Mouse (Mus musculus) right cerebral cortex, postnatal 36 days (tissue): ENCODE data around the gene Pex3.

Source experiments
- DNase-seq, 2 experiments: peaks; one replicate each; pipeline ENCODE4 v3.0.0; 2022; ENCODE audit warnings: low spot score in 2 of 2, mixed read lengths in 1 of 2

The Pex3 gene

GRCm38 (mm10) chr10:13552646-13553497 is at the start of gene Pex3, which contains the start of gene Adat2:
Gene Pex3 (minus strand): TSS chr10:13553142.
Gene Adat2 (plus strand): TSS chr10:13552894.
- DNase-seq: peak; percentile 72 to 76

DNA sequence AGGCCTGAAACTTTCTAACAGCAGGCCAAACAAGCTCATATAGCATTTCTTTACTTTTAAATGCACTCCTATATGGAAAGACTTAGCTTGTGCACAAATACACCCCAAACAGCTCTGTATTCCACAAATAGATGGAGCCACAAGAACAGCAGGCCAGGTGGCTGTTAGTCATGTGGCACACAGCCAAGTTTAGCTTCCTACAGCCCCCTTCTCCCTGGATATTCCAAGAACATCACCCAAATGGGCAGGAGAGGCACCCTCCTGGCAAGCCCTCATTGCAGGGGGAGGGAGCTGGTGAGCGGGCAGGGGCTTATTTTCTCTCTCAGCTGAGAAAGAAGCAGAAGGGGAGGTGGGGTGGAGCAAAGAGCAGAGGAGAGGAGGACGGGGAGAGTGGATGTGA is 48.0 kb upstream of the Pex3 start:
- peak; percentile 54 to 61 for DNase-seq

- DNase-seq: no peak
Measured at GRCm38 (mm10) chr10:13597491-13597890, 44.5 kb upstream of the Pex3 start.

GRCm38 (mm10) chr10:13596866-13597265 is 43.9 kb upstream of the Pex3 start:
- DNase-seq: no peak

- DNase-seq: no peak
Measured at GRCm38 (mm10) chr10:13596073-13596472, 43.1 kb upstream of the Pex3 start.

DNA sequence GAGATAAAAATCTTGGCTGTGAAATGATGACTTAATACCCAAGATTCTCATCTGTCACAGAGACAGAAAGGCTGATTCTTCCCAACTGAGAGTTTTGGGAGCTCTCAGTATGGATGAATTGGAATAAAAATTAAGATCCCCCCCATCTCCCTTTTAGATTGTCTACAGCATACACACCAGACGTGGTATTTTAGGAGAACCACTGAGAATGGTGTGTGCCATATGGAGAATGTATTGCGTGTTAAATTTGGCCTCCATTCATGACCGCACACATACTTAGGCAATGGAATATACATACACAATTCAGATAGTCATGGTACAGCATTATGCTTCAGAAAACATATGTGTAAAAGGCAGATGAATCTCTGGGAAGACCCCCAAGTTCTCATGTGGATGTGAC is 40.6 kb upstream of the Pex3 start:
- no peak for DNase-seq

DNA sequence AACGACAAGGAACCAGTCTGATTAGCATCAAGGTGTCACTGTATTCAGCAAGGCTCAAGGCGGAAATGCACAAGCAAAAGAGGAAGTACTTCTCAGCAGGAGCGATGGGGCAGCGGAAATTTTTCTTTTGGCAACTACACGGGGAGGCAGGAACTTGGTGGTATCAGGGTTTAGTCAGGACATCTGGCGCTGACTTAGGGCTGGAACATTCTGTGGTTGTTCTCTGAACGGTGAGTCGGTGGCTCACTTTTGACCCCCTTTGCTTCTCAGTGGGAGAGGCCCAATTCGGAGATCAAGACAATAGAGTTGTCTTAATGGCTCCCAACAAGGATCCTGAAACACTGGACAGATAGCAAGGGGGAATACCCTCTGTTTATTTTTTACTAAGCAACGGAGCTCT is 39.3 kb upstream of the Pex3 start:
- no peak for DNase-seq

GRCm38 (mm10) chr10:13587914-13588313 is 35.0 kb upstream of the Pex3 start:
- DNase-seq: peak in 1 of 2 experiments; percentile 67

DNA sequence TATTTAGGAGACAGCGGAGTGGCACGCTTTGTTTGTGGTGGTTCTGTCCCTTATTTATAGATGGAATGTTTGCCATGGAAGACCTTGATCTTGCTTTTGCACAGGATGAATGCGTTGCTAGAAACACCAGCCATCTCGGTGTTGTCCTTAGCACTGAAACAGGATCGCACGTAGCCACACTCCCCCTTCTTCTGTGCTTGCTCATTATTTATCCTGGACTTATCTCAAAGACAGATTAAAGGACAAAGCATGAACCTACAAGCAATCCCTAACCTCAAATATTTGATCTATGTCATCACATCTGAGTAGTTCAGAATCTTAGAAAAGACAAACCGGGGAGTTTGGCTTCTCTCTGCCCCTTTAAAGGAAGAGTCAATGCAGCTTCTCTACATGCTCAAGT is 24.2 kb upstream of the Pex3 start:
- no peak for DNase-seq

GRCm38 (mm10) chr10:13572410-13572809 is 19.5 kb upstream of the Pex3 start:
- DNase-seq: no peak

DNA sequence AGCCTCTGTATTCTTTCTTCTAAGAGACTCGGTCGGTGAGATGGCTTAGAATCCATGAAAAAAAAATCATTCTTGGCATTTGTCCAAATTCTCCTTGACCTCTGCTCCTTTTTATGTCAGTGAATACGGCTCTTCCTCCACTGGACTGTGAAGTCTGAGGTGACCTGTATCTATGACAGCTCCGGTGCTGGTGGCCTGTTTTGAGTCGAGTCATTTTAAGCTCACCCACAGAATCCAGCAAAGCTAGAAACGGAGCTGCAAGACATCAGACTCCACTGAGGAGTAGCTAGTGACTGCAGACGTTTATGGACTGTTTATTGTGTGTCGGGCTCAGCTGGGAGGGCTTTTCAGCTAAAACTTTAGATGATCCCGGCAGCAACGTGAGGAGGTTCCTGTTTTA is 19.1 kb upstream of the Pex3 start:
- DNase-seq: no peak

DNA sequence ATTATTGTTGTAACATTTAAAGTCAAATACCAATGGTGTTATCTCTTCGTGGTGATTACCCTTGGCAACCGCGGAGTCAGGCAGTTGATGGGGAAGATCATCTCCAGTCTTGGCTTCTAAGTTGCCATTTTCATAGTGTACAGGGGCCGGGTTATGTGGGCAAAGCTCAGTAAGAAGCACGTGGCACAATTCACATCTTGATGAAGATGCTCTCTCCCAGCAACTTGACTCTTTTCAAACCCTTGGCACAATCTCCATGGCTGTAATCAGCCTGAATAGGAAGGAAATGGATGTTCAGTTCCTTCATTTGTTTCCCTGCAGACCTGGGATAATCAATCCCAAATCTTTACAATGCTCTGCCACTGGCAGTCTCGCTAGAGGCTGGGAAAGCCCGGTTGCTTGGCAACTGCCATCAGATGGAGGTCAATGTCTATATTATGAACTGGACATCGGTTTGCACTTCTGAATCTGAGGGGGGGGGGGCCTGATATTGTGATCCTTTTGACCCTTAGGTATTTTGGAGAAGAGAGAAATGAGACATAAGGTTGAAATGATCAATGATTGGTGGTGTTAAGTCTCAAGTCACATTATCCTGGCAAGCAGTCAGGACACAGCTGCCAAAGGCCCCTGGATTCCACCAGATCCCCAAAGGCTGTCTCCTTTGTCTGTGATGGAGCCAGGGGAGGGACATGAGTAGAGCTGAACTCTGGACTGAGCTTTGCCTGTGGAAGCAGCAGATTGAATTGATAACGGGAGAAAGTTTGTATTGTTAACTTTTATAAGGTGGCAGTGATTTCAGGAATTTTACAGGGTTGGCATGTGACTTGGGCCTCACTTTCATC is 18.0 kb upstream of the Pex3 start:
- no peak for DNase-seq

DNA sequence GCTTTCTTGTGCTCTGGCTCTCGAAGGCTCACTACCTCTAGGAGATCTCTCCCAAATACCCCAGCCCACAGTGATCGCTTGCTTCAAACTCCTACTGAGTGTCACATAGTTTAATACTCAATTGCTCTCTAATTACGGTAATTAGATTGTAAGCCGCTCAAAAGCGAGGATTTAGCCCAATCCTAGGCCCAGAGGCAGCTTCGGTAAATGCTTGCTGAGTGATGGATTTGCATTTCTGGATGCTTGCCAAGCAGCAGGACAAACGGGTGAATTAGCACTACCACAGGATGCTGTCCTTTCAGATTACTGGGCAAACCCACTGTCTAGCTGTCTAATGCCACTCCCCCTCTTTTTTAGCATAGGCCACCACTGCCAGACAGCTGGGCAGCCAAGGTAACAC is 16.9 kb upstream of the Pex3 start:
- DNase-seq: no peak

DNA sequence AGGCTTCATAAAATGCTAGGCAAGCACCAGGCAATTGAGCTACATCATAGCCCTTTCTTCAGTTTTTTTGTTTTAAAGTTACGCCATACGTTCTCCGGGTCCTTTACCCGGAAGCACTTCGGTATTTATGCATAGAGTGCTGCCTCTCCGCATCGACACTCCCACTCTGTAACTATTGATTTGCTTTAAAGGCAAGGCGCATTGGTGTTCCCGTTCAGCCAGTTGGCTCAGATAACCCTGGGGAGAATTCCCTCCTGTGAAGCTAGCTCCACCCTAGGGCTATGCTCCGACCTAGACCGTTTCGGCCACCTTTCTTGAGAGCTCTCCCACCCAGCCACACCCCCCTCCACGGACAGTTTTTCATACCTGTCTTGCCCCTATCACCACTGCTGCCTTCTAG is 13.5 kb upstream of the Pex3 start:
- DNase-seq: no peak

DNA sequence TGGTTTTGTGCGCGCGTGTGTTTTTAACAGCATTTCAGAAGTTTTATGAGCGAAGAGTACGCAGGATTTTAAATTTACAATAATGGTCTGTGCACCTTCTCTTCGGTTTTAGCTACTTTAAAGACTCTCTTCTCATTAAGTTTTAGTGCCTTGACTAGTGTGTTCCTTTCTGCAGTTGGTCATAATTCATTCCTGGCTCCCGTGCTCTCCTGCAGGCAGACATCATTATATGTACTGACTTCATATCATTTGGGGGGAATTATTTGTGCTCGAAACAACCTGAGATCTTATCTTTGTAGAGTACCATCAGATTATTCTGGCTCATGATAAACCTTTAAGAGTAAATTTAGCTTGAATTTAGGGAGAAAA is 12.1 kb upstream of the Pex3 start:
- no peak for DNase-seq

- DNase-seq: peak; percentile 54 to 66
Measured at GRCm38 (mm10) chr10:13564364-13565079, 11.6 kb upstream of the Pex3 start.

- no peak for DNase-seq
Measured at GRCm38 (mm10) chr10:13560014-13560674, 7.2 kb upstream of the Pex3 start.

DNA sequence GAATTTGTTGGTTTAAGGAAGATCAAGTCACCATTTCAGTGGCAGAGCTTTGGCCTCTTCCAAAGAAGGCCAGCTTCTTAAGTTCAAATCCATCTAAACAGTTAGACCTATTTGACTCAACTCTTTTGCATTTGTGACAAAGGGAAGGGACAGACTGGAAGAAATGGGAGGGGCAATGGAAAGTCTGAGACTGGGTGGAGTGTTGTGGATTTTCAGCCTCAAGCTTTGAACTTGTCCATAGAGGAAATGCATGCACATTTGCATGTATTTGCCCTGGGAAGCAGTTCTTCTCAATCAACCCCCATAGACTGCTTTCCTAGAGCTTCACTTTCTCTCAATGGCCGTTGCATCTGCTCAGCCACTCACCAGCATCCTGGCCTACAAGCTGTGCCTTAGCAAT is 1.4 kb upstream of the Pex3 start:
- DNase-seq: no peak

DNA sequence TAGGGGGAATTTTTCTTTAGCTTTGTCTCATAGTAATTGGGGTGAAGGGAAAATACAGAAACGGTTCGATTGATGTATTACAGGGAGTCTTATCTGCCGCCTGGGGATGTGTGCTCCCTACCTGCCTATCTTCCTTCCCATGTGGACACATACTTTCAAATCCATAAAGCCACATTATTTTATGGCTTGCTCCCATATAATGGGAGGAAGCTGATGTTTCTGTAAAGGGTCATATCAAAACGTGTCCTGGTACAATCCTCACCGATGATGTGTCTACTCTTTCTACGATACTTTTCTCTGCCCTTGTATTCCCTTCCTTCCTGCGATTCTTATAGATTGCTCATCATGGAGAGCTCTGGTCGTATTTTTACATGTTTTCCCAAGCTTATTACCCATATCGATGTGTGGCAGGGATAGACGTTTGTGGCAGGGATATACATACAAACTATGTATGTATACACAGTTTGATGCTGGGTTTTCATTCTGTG is 600 bp upstream of the Pex3 start:
- no peak for DNase-seq

GRCm38 (mm10) chr10:13541721-13542120 is 11.2 kb downstream of the Pex3 start:
- DNase-seq: no peak

GRCm38 (mm10) chr10:13539769-13540333 is 13.1 kb downstream of the Pex3 start:
- DNase-seq: no peak
